Mouse (Mus musculus): ENCODE results near the gene Soga1. TPM values are rescaled to one million over a fixed set of nuclear protein-coding genes. Genes with fewer than 3 reads are reported as not detected.

The Soga1 gene
- total RNA-seq, 4 experiments from 2014 or later, result 1.7 to 3.5 (median 2.3) TPM

GRCm38 (mm10) chr2:156996576-156996975, 82.5 kb downstream of the Soga1 start:
- DNase-seq (ENCODE audit: low spot score in 2 of 2), result peak in 1 of 2 experiments; percentile 45

GRCm38 (mm10) chr2:156991470-156992319, 87.4 kb downstream of the Soga1 start, which contains the start of gene Ndrg3:
Ndrg3 (minus strand) TSS chr2:156992056.
- peak; percentile 90 to 96 for DNase-seq (ENCODE audit: low spot score in 2 of 2)

GRCm38 (mm10) chr2:156990727-156991431, 88.2 kb downstream of the Soga1 start:
- no peak for DNase-seq (ENCODE audit: low spot score in 2 of 2)

GRCm38 (mm10) chr2:156987316-156987715, 91.7 kb downstream of the Soga1 start:
- DNase-seq (ENCODE audit: low spot score in 2 of 2), result no peak

GRCm38 (mm10) chr2:156982864-156983263, 96.2 kb downstream of the Soga1 start:
- DNase-seq (ENCODE audit: low spot score in 2 of 2), result peak in 1 of 2 experiments; percentile 25

GRCm38 (mm10) chr2:156981291-156981690, 97.8 kb downstream of the Soga1 start:
- DNase-seq (ENCODE audit: low spot score in 2 of 2), result no peak

- no peak for DNase-seq (ENCODE audit: low spot score in 2 of 2)
Observed at GRCm38 (mm10) chr2:156980059-156980458, 99.0 kb downstream of the Soga1 start.

GRCm38 (mm10) chr2:156976711-156977110, 102.3 kb downstream of the Soga1 start:
- no peak for DNase-seq (ENCODE audit: low spot score in 2 of 2)

- DNase-seq (ENCODE audit: low spot score in 2 of 2), result no peak
Observed at GRCm38 (mm10) chr2:156974967-156975366, 104.1 kb downstream of the Soga1 start.

- no peak for DNase-seq (ENCODE audit: low spot score in 2 of 2)
Observed at GRCm38 (mm10) chr2:156973316-156974100, 105.5 kb downstream of the Soga1 start.

- no peak for DNase-seq (ENCODE audit: low spot score in 2 of 2)
Observed at GRCm38 (mm10) chr2:156970253-156970652, 108.8 kb downstream of the Soga1 start.

GRCm38 (mm10) chr2:156968501-156968900, 110.6 kb downstream of the Soga1 start:
- no peak for DNase-seq (ENCODE audit: low spot score in 2 of 2)

- no peak for DNase-seq (ENCODE audit: low spot score in 2 of 2)
Observed at GRCm38 (mm10) chr2:156967388-156967787, 111.7 kb downstream of the Soga1 start.

Other genes with a start within 250 kb of the Soga1 start
- under 1 TPM in 3 of 4 experiments, not detected in 1; 0.16 to 0.38 (median 0.17) TPM for gene Tgif2, start 239.2 kb downstream of the Soga1 start, total RNA-seq (2022)
- gene 4930518I15Rik, start 221.3 kb downstream of the Soga1 start, total RNA-seq (2022), result under 1 TPM; 0.22 to 0.86 (median 0.40) TPM
- gene Rab5if, start 216.1 kb downstream of the Soga1 start, total RNA-seq (2022), result 10 to 100 TPM; 84.3 to 97.1 (median 88.1) TPM
- not detected for gene Sla2, start 192.1 kb downstream of the Soga1 start, total RNA-seq (2022)
- 10 to 100 TPM; 29.0 to 35.6 (median 31.3) TPM for gene Ndrg3, start 87.2 kb downstream of the Soga1 start, total RNA-seq (2022)
- 1 to 10 TPM; 2.2 to 2.5 (median 2.3) TPM for gene Dsn1, start 72.1 kb downstream of the Soga1 start, total RNA-seq (2022)
- gene Tldc2, start 7.8 kb upstream of the Soga1 start, total RNA-seq (2022), result not detected
- 10 to 100 TPM; 12.6 to 17.7 (median 13.2) TPM for gene Samhd1, start 56.0 kb upstream of the Soga1 start, total RNA-seq (2022)
- 1 to 10 TPM; 2.1 to 3.3 (median 2.6) TPM for gene Rbl1, start 125.3 kb upstream of the Soga1 start, total RNA-seq (2022)
- 100 to 1,000 TPM in 1 of 4 experiments, 10 to 100 TPM in 3; 78.6 to 101 (median 85.8) TPM for gene Rpn2, start 199.8 kb upstream of the Soga1 start, total RNA-seq (2022)
- gene Mroh8, start 200.3 kb upstream of the Soga1 start, total RNA-seq (2022), result 1 to 10 TPM in 2 of 4 experiments, under 1 TPM in 2; 0.56 to 2.3 (median 0.97) TPM